Mouse (Mus musculus): ENCODE results near the gene Cdc42ep5.

DNA sequence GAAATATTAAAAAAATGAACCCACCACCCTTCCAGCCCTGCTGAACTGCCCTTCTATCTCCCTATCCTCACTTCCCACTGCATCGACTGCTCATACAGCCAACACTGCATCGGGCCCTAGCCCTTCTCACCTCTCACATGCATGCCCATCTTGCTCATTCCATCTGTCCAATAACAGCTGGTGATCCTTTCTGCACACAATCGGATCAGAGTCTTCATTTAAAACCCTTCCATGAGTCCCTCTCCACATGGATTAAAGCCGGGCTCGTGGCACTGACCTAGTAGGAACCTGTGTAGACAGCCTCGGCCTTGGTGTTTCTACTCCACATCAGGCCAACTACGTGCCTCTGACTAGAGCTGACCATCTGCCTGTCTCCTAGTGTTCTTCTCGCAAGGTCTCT is 32.7 kb downstream of the Cdc42ep5 start:
- TF ChIP-seq MAFK (IDR thresholded peaks at IDR 0.05; ENCODE audit: insufficient read depth, low read depth, low read length) (no peak), HCFC1 (IDR thresholded peaks at IDR 0.05; ENCODE audit: borderline replicate concordance, insufficient read depth, low read length) (no peak), CHD2 (IDR thresholded peaks at IDR 0.05; ENCODE audit: low read depth, low read length) (no peak)

Data from ES-E14 (cell line).